Mouse (Mus musculus) liver, embryonic 14.5 days (tissue): ENCODE data around the gene Supt5.

Experiments used
- CTCF ChIP-seq: IDR thresholded peaks from 2 replicates; pipeline ENCODE4 v1.5.1; 2016; ENCODE audit warnings: antibody characterized with exemption, low read depth, control low read depth
- EP300 ChIP-seq: IDR thresholded peaks from 2 replicates; pipeline ENCODE4 v1.6.1; 2016; ENCODE audit warnings: antibody characterized with exemption, low read depth

GRCm38 (mm10) chr7:28373131-28373581 is 34.6 kb upstream of the Supt5 start:
- TF ChIP-seq CTCF (peak; percentile 74), EP300 (no peak; the same call in 1 of the 2 replicates)
